ENCODE assay signal across 35 mouse cellular contexts in the genomic region with DNA sequence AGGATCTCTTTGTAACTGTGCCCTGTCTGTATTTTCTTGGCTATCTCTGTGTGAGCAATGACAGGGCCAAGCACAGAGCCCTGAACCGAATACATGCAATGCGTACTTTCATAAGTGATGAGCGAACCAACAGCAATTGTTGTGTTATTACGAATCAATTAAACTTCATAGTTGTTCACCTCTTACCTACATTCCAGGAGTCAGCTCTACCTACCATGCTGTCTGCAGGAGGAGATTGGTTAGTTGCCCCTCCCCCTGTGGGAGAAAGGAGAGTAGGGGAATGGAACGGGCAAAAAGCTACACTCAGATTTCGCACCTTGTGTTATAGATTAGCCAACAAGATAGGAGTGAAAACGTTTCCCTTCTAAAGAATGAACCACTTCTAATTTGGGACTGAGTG.
"Had no signal": no experiment of that assay in that cellular context is flagged by ENCODE, and none has a peak within 500 bp of the region (broad histone marks: within the 10 kb centered on the region; RNA-seq: fewer than 3 reads in every experiment).

No protein-coding gene starts in this region.

- H3K4me3 ChIP-seq: heart, embryonic 10.5 days; heart, embryonic 12.5 days; heart, embryonic 13.5 days; heart, embryonic 15.5 days; hindbrain, embryonic 10.5 days; hindbrain, embryonic 12.5 days; hindbrain, embryonic 13.5 days; hindbrain, embryonic 15.5 days; intestine, embryonic 15.5 days; kidney, embryonic 15.5 days; layer of hippocampus, adult 2 months had no signal

- H3K36me3 ChIP-seq: heart, embryonic 10.5 days; heart, embryonic 12.5 days; heart, embryonic 13.5 days; heart, embryonic 15.5 days; hindbrain, embryonic 10.5 days; hindbrain, embryonic 12.5 days; hindbrain, embryonic 15.5 days; intestine, embryonic 15.5 days; kidney, embryonic 15.5 days had no signal

- H3K4me1 ChIP-seq: heart, embryonic 13.5 days; heart, embryonic 15.5 days; hindbrain, embryonic 10.5 days; hindbrain, embryonic 12.5 days; hindbrain, embryonic 15.5 days; intestine, embryonic 15.5 days had no signal

- H3K9me3 ChIP-seq: heart, embryonic 10.5 days; heart, embryonic 12.5 days; heart, embryonic 13.5 days; heart, embryonic 15.5 days; hindbrain, embryonic 10.5 days; hindbrain, embryonic 12.5 days; hindbrain, embryonic 13.5 days; hindbrain, embryonic 15.5 days; intestine, embryonic 15.5 days; kidney, embryonic 15.5 days had no signal

- DNase-seq: heart, postnatal 10 days; heart, postnatal 14 days; heart, postnatal 36 days; heart, postnatal 4 days; kidney, adult 11 months; kidney, adult 18-20 months; kidney, adult 2 months; kidney, adult 8-10 months; kidney, adult 9 months; kidney, postnatal 10 days; kidney, postnatal 14 days; kidney, postnatal 25 days; kidney, postnatal 36 days; kidney, postnatal 4 days; layer of hippocampus, adult 9-11 months; layer of hippocampus, postnatal 36 days had no signal

- H3K27ac ChIP-seq: heart, embryonic 10.5 days; heart, embryonic 13.5 days; heart, embryonic 15.5 days; hindbrain, embryonic 10.5 days; hindbrain, embryonic 12.5 days; hindbrain, embryonic 13.5 days; hindbrain, embryonic 14.5 days; hindbrain, embryonic 15.5 days; hindbrain, postnatal 0 days; intestine, embryonic 15.5 days; kidney, embryonic 15.5 days; kidney, postnatal 0 days; layer of hippocampus, adult 2 months had no signal

- H3K9ac ChIP-seq: heart, embryonic 12.5 days; heart, embryonic 13.5 days; heart, embryonic 15.5 days; hindbrain, embryonic 12.5 days; hindbrain, embryonic 13.5 days; hindbrain, embryonic 14.5 days; hindbrain, embryonic 15.5 days; intestine, embryonic 15.5 days; kidney, embryonic 15.5 days had no signal

- H3K27me3 ChIP-seq: heart, embryonic 12.5 days; heart, embryonic 13.5 days; heart, embryonic 15.5 days; hindbrain, embryonic 12.5 days; hindbrain, embryonic 13.5 days; hindbrain, embryonic 15.5 days; intestine, embryonic 15.5 days; kidney, embryonic 15.5 days had no signal

- H3K4me2 ChIP-seq: heart, embryonic 11.5 days; heart, embryonic 12.5 days; heart, embryonic 13.5 days; heart, embryonic 15.5 days; hindbrain, embryonic 12.5 days; hindbrain, embryonic 13.5 days; hindbrain, embryonic 14.5 days; hindbrain, embryonic 15.5 days; intestine, embryonic 15.5 days; kidney, embryonic 15.5 days had no signal

- ATAC-seq: hindbrain, embryonic 16.5 days; hindbrain, postnatal 0 days; inflammation-experienced regulatory T-cells, adult 6 months; intestine, embryonic 15.5 days; intestine, embryonic 16.5 days; intestine, postnatal 0 days had no signal
